Mouse (Mus musculus): Measurements from ENCODE around the gene Pck1.

The Pck1 gene

DNA sequence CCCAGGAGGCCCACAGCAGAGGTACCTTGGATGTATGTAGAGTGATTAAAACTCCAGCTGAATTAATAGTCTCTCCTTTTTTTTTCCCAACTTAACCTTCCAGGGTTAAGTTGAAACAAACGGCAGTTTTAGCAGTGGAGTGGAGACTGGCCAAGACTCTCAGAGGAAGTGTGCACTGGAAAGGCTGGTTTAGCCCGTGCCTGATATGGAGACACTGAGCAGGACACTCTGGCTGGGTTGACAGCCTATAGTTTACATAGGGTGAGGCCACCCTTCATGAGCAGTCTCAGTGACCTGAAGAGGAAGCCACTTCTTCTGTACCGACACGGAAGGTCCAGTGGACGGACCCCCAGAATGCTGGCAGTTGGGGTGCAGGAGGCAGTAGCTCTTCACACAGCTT, 1.5 kb upstream of the Pck1 start:
- no peak for DNase-seq

- DNase-seq = no peak
These were observed 1.0 kb upstream of the Pck1 start for GRCm38 (mm10) chr2:173151784-173152284.

GRCm38 (mm10) chr2:173153266-173153665, 418 bp downstream of the Pck1 start:
- DNase-seq = no peak

GRCm38 (mm10) chr2:173154513-173154912, 1.7 kb downstream of the Pck1 start:
- DNase-seq = no peak

DNA sequence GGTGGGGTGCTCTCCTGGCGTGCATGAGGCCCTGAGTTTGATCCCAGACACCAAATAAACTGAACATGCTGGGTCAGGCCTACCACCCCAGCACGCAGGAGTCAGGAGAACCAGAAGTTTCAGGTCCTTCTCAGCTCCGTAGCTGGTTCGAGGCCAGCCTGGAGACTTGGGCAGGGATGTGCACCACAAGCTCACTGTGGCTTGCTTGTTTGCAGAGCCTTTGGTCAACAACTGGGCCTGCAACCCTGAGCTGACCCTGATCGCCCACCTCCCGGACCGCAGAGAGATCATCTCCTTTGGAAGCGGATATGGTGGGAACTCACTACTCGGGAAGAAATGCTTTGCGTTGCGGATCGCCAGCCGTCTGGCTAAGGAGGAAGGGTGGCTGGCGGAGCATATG, 2.1 kb downstream of the Pck1 start:
- peak in 1 of 2 experiments; percentile 16 for DNase-seq

DNA sequence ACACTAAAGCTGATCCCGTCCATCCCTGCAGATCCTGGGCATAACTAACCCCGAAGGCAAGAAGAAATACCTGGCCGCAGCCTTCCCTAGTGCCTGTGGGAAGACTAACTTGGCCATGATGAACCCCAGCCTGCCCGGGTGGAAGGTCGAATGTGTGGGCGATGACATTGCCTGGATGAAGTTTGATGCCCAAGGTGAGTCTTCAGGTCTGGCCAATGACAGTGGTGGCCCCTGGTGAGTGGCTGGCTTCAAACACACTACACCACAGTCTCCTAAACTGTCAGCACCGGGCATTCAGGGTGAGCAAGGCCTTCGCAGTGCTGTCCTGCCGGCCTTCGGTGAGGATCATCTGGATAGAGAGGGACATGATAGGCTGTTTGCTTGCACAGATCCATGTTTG, 3.1 kb downstream of the Pck1 start:
- peak in 1 of 2 experiments; percentile 34 for DNase-seq

DNA sequence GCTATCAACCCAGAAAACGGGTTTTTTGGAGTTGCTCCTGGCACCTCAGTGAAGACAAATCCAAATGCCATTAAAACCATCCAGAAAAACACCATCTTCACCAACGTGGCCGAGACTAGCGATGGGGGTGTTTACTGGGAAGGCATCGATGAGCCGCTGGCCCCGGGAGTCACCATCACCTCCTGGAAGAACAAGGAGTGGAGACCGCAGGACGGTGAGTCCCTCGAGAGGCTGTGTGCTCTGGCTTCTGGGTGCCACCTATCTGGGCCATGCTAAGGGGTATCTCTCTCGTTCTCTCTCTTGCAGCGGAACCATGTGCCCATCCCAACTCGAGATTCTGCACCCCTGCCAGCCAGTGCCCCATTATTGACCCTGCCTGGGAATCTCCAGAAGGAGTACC, 4.1 kb downstream of the Pck1 start:
- peak in 1 of 2 experiments; percentile 17 for DNase-seq

DNA sequence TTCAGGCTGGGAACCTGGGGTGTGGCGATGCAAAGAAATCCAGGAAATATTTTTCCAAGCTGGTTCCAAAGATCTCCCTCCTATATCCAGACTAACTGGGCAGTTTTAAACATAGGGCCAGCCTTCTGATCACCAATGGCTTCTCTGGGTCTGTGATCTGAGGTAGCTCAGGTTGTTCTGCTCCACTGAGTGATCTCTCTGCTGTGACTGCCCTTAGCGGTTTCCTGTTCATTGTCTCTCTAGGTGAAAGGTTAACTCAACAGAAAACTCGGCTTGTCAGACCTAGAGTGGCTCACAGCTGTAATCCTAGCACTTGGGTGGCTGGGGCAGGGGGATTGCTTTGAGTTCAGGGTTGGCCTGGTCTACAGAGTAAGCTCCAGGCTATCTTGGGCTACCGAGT, 4.5 kb downstream of the Pck1 start:
- DNase-seq = peak in 1 of 2 experiments; percentile 51

- DNase-seq = no peak
These were observed 5.0 kb downstream of the Pck1 start for GRCm38 (mm10) chr2:173157871-173158270.

DNA sequence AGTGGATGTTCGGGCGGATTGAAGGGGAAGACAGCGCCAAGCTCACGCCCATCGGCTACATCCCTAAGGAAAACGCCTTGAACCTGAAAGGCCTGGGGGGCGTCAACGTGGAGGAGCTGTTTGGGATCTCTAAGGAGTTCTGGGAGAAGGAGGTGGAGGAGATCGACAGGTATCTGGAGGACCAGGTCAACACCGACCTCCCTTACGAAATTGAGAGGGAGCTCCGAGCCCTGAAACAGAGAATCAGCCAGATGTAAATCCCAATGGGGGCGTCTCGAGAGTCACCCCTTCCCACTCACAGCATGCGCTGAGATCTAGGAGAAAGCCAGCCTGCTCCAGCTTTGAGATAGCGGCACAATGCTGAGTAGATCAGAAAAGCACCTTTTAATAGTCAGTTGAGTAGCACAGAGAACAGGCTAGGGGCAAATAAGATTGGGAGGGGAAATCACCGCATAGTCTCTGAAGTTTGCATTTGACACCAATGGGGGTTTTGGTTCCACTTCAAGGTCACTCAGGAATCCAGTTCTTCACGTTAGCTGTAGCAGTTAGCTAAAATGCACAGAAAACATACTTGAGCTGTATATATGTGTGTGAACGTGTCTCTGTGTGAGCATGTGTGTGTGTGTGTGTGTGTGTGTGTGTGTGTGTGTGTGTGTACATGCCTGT, 5.7 kb downstream of the Pck1 start:
- DNase-seq = peak in 1 of 2 experiments; percentile 25

GRCm38 (mm10) chr2:173159354-173160311, 6.8 kb downstream of the Pck1 start:
- DNase-seq = peak; percentile 82 to 85

DNA sequence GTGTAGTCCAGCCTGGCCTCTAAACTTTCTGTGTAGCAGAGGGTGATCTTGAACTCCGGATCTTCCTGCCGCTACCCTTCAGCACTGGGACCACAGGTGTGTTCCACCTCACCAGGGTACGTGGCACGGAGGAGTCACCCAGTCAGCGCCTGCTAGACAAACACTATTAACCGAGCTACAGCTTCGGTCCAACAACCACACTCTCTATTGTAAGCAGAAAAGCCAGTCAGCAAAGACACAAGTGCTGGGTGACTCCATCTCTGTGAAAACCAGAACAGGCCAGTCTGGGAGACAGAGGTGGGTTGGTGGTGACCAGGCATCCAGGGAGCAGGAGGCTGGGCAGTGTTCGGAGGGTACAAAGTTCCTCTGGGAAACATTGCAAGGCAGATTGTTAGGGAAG, 10.5 kb downstream of the Pck1 start:
- DNase-seq = peak; percentile 53 to 79

GRCm38 (mm10) chr2:173164358-173164757, 11.5 kb downstream of the Pck1 start:
- peak in 1 of 2 experiments; percentile 78 for DNase-seq

DNA sequence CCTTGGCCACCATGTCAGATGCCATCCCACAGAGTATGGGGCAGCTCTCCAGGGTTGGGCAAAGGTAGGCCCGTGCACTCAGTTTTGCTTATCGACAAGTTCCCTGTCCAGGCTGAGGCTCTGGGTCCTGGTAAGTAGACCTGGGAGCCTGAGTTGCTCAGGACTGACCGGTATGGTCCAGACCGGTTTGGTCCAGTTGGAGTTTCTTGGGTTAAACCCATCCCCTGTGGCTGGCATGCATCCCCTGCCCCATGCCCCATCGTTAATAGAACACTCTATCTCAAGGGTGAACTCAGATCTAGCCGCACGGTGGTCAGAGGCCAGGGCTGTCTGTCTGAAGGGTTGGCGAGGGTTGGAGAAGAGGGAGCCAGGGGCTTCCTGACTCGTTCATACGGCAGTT, 12.1 kb downstream of the Pck1 start:
- peak; percentile 47 to 69 for DNase-seq

- DNase-seq = peak in 1 of 2 experiments; percentile 19
These were observed 12.5 kb downstream of the Pck1 start for GRCm38 (mm10) chr2:173165357-173165756.

DNA sequence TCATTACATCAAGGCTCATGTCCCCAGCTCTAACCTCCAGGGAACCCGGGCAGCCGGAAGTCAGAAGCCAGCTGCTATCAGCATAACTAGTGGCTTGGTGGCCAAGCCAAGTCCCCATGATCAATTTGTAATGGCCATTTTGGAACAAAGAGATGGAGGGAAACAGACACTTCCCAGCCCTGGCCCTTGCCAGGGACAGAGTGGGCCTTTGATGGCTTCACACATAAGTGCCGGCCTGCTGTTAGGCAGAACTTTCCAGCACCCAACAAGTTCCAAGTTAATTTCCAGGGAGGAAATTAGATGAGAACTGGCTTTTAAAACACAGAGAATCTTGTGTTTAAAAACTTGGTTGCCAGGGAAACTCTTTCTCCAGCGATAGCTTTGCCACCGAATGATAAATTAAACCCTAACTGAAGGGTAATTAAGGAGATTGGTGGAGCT, 15.6 kb downstream of the Pck1 start:
- DNase-seq = peak; percentile 12 to 15

DNA sequence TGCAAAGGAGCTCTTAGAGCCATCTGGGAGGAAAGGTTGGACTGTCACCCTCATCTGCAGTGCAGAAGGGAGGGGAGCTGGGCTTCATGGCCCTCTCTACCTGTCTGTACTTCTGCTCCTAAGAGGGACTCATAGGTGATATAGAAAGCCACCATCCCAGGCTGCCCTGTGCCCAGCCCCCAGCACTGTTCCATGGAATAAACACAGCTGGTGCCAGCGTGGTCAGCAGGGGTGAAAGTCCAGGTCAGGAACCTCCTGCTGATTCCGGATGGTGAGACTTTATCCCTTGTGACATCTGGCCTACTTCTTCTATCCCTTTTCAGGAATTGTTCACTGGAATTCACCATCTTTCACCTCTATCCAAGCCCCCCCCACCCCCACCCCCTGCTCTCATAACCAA, 17.2 kb downstream of the Pck1 start:
- peak; percentile 86 to 87 for DNase-seq

- peak in 1 of 2 experiments; percentile 18 for DNase-seq
These were observed 17.9 kb downstream of the Pck1 start for GRCm38 (mm10) chr2:173170715-173171114.

DNA sequence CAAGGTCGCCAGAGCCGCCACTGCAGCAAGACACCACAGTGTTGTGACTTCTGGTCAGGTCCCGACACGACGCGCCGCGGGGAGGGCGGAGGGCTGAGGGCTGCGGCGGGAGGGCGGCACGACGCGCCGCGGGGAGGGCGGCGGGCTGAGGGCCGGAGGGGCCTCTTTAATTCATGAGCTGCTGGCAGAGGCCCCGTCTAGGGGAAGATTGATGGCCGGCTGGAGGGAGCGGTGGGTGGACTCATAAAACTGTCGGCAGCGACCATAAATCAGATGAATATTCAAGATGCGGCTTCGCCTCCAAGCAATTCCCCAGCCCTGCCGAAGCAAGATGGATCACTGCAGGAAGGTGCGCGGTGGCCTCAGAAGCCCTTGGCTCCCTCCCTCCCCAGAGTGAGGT, 18.6 kb downstream of the Pck1 start:
- peak; percentile 72 to 87 for DNase-seq

DNA sequence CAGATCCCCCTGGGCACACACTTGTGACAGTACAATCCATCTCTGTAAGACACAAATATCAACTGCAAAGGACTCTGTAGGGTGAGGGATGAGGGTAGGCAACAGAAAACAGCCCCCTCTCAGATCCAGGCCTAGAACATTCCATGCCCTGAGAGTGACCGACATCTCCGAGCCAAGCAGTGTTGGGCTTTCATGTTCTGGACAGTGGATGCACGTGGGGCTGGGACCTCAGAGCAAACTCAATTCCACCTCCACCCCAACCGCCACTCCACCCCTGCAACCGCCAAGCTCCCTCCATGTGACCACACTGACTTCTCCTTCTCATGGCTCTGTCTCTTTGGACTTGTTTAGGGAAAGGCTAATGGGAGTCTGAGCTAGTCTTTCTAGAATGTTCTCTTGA, 19.1 kb downstream of the Pck1 start:
- DNase-seq = peak in 1 of 2 experiments; percentile 17

DNA sequence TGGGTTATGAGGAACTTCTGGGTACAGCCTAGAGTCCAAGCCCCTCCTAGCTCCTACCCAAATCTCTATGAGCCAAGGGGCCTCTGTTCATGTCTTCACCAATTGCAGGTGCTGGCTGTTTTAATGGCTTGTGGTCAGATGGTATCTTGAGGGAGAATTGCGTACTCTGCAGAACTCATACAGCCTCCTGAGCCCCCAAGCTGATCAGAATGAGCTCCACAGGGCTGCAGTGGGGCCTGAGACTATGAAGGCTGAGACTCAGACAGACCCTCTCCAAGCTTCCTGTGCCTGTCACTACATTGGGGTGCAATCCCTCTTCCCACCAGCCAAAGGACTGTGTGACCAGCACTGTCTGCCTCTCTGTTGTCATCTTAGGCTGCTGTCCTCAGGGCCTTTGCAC, 19.5 kb downstream of the Pck1 start:
- DNase-seq = peak in 1 of 2 experiments; percentile 6

GRCm38 (mm10) chr2:173173008-173173407, 20.2 kb downstream of the Pck1 start:
- DNase-seq = peak; percentile 14 to 27

All from kidney, adult 8-10 months (tissue).